Mouse (Mus musculus) spleen, adult 12 weeks (tissue): ENCODE results near the gene Klc2.
"Not testable (repeated sequence)": the region's sequence is repeated elsewhere in the genome, so short reads cannot be mapped to it uniquely, and the experiment has no call there.

Source experiments
- DNase-seq: peaks from one replicate; pipeline ENCODE4 v3.0.0; 2022; ENCODE audit warnings: low spot score

Gene Klc2

GRCm38 (mm10) chr19:5118384-5118698 is at the start of gene Klc2:
Gene Klc2, minus strand, starts transcription at chr19:5118560.
- no peak for DNase-seq

GRCm38 (mm10) chr19:5167477-5167876 is 49.1 kb upstream of the Klc2 start:
- no peak for DNase-seq

- DNase-seq, result peak; percentile 17
These were observed 46.0 kb upstream of the Klc2 start for GRCm38 (mm10) chr19:5164380-5164779.

- DNase-seq, result no peak
These were observed 43.6 kb upstream of the Klc2 start for GRCm38 (mm10) chr19:5161913-5162312.

GRCm38 (mm10) chr19:5152261-5152660 is 33.9 kb upstream of the Klc2 start:
- DNase-seq, result no peak

GRCm38 (mm10) chr19:5151741-5152140 is 33.4 kb upstream of the Klc2 start:
- no peak for DNase-seq

GRCm38 (mm10) chr19:5151331-5151730 is 33.0 kb upstream of the Klc2 start:
- DNase-seq, result peak; percentile 23

GRCm38 (mm10) chr19:5150358-5150757 is 32.0 kb upstream of the Klc2 start:
- no peak for DNase-seq

- not testable (repeated sequence) for DNase-seq
These were observed 30.7 kb upstream of the Klc2 start for GRCm38 (mm10) chr19:5149041-5149440.

- DNase-seq, result peak; percentile 12
These were observed 21.3 kb upstream of the Klc2 start for GRCm38 (mm10) chr19:5139640-5140039.

GRCm38 (mm10) chr19:5131237-5131636 is 12.9 kb upstream of the Klc2 start:
- DNase-seq, result no peak

GRCm38 (mm10) chr19:5129770-5130169 is 11.4 kb upstream of the Klc2 start:
- no peak for DNase-seq

GRCm38 (mm10) chr19:5124055-5124614 is 5.8 kb upstream of the Klc2 start:
- DNase-seq, result no peak

GRCm38 (mm10) chr19:5123241-5123640 is 4.9 kb upstream of the Klc2 start:
- DNase-seq, result no peak

- DNase-seq, result no peak
These were observed 4.1 kb upstream of the Klc2 start for GRCm38 (mm10) chr19:5122492-5122891.

- peak; percentile 66 for DNase-seq
These were observed 621 bp downstream of the Klc2 start for GRCm38 (mm10) chr19:5117494-5118383.

GRCm38 (mm10) chr19:5113783-5114182 is 4.6 kb downstream of the Klc2 start:
- no peak for DNase-seq

GRCm38 (mm10) chr19:5109659-5110453 is 8.5 kb downstream of the Klc2 start:
- no peak for DNase-seq

GRCm38 (mm10) chr19:5108702-5109101 is 9.7 kb downstream of the Klc2 start:
- no peak for DNase-seq

- DNase-seq, result no peak
These were observed 10.1 kb downstream of the Klc2 start for GRCm38 (mm10) chr19:5108271-5108575.

- no peak for DNase-seq
These were observed 10.6 kb downstream of the Klc2 start for GRCm38 (mm10) chr19:5107556-5108270.

GRCm38 (mm10) chr19:5106731-5107191 is 11.6 kb downstream of the Klc2 start, which contains the start of gene Rab1b:
Gene Rab1b, minus strand, starts transcription at chr19:5107072.
- DNase-seq, result peak; percentile 97
